In genomic region chr5:124043212-124043978, GRCm38 (mm10) we compare ENCODE assay signal across 8 mouse cellular contexts. TPM values are rescaled to one million over a fixed set of nuclear protein-coding genes. Genes with fewer than 3 reads are reported as not detected.
DNase-seq lines count a peak whose midpoint lies in the region; ATAC-seq lines count a peak whose summit lies in the region.

No protein-coding gene starts in this region.

- H3K27ac ChIP-seq in intestine, embryonic 15.5 days = peak overlapping the region; percentile 65; the same call in 1 of the 2 replicates
- peak overlapping the region; percentile 60 for H3K27ac ChIP-seq in liver, embryonic 11.5 days (ENCODE audit: low read depth, low read length)

- peaks cover 13% of the 10 kb centered on the region; the same call in 1 of the 2 replicates for H3K4me1 ChIP-seq in intestine, embryonic 15.5 days (replicated peaks)
- H3K4me1 ChIP-seq in liver, embryonic 11.5 days (replicated peaks; ENCODE audit: control insufficient read depth, insufficient read depth, low read length) = peaks cover 22% of the 10 kb centered on the region

- 55% methylated on average over 10 of the region's 10 CpGs for WGBS in intestine, embryonic 15.5 days
- 42% methylated on average over 10 of the region's 10 CpGs for WGBS in liver, embryonic 11.5 days

- H3K9ac ChIP-seq in intestine, embryonic 15.5 days = no peak overlapping the region
- peak overlapping the region; percentile 35; the same call in 1 of the 2 replicates for H3K9ac ChIP-seq in liver, embryonic 11.5 days (ENCODE audit: low read depth, low read length)

- H3K36me3 ChIP-seq in intestine, embryonic 15.5 days = no peaks in the 10 kb centered on the region
- H3K36me3 ChIP-seq in liver, embryonic 11.5 days (ENCODE audit: control insufficient read depth, insufficient read depth, low read length) = no peaks in the 10 kb centered on the region

- no peak overlapping the region for H3K4me2 ChIP-seq in intestine, embryonic 15.5 days (replicated peaks)
- peak overlapping the region; percentile 33; the same call in 1 of the 2 replicates for H3K4me2 ChIP-seq in liver, embryonic 11.5 days

- ATAC-seq in intestine, embryonic 15.5 days = peak; percentile 35
- ATAC-seq in liver, embryonic 11.5 days (replicated peaks; ENCODE audit: low FRiP score) = 0 out of 2 replicates have a peak, but pooled peaks have one; percentile 11

- intact Hi-C loops in gastrocnemius, postnatal 14 days (cut with DNase I; ENCODE audit: low total_unique reads) = no loop called here

- H3K9me3 ChIP-seq in intestine, embryonic 15.5 days = no peaks in the 10 kb centered on the region
- no peaks in the 10 kb centered on the region for H3K9me3 ChIP-seq in liver, embryonic 11.5 days (ENCODE audit: control insufficient read depth, low read length)

- DNase-seq in gastrocnemius, postnatal 14 days = peak; percentile 56
- DNase-seq in gastrocnemius, adult 18-20 months (ENCODE audit: low spot score) = no peak
- peak; percentile 95 for DNase-seq in brain, adult 2 months (ENCODE audit: low read depth, low spot score)
- DNase-seq in frontal cortex, postnatal 25 days (ENCODE audit: low spot score in 2 of 2) = peak; percentile 48 to 64
- DNase-seq in liver, embryonic 11.5 days (ENCODE audit: low spot score) = no peak
- peak; percentile 88 to 93 for DNase-seq in right cerebral cortex, postnatal 10 days (ENCODE audit: low spot score in 2 of 2)
- no peak for DNase-seq in c-Kit-positive CD71-positive TER-119-positive erythroid progenitor cells, embryonic 14.5 days (ENCODE audit: low spot score)

- H3K4me3 ChIP-seq in intestine, embryonic 15.5 days (replicated peaks) = no peak overlapping the region
- no peak overlapping the region for H3K4me3 ChIP-seq in liver, embryonic 11.5 days (ENCODE audit: low read depth, low read length)

- no peaks in the 10 kb centered on the region for H3K27me3 ChIP-seq in intestine, embryonic 15.5 days (replicated peaks)
- H3K27me3 ChIP-seq in liver, embryonic 11.5 days (replicated peaks; ENCODE audit: control insufficient read depth, insufficient read depth, low read length) = no peaks in the 10 kb centered on the region

RNA-seq across cellular contexts. Expression of gene Vps37b, which starts 11.3 kb away (rescaled TPM):
- total RNA-seq in gastrocnemius, postnatal 14 days (2021) = 1 to 10 TPM; 6.3 to 7.8 TPM
- 1 to 10 TPM; 5.7 to 6.6 TPM for total RNA-seq in gastrocnemius, adult 18-20 months (2021)
- polyA plus RNA-seq in intestine, embryonic 15.5 days (2015; fragmentation: Nextera tagmentation; extraction: Ambion mirVana) = 28.2 and 28.8 TPM in 2 replicates
- 31.3 TPM in 2 replicates for polyA plus RNA-seq in liver, embryonic 11.5 days (2014; fragmentation: Nextera tagmentation; extraction: Ambion mirVana)

RNA-seq across cellular contexts. Expression of gene Abcb9, which starts 52.2 kb away (rescaled TPM):
- total RNA-seq in gastrocnemius, postnatal 14 days (2021) = 1 to 10 TPM; 5.7 TPM
- 1 to 10 TPM; 8.4 to 8.9 TPM for total RNA-seq in gastrocnemius, adult 18-20 months (2021)
- polyA plus RNA-seq in intestine, embryonic 15.5 days (2015; fragmentation: Nextera tagmentation; extraction: Ambion mirVana) = 2.3 and 2.5 TPM in 2 replicates
- polyA plus RNA-seq in liver, embryonic 11.5 days (2014; fragmentation: Nextera tagmentation; extraction: Ambion mirVana) = 4.1 and 4.8 TPM in 2 replicates

Comparison
In these comparisons a context has a peak if more than half of its experiments do, and no peak if none do; other contexts are left out.
1. DNase-seq: peak in gastrocnemius, postnatal 14 days (single experiment), brain, adult 2 months (single experiment), frontal cortex, postnatal 25 days (2 of 2) and right cerebral cortex, postnatal 10 days (2 of 2); none in gastrocnemius, adult 18-20 months (single experiment), liver, embryonic 11.5 days (single experiment) and c-Kit-positive CD71-positive TER-119-positive erythroid progenitor cells, embryonic 14.5 days (single experiment).